Mouse (Mus musculus) lung, postnatal 14 days (tissue): Measurements from ENCODE around the gene Rtn4r.

Experiments
- DNase-seq: peaks from one replicate; pipeline ENCODE4 v3.0.0; 2021

Rtn4r gene

GRCm38 (mm10) chr16:18159255-18159654 lies 31.8 kb downstream of the Rtn4r start:
- no peak for DNase-seq

GRCm38 (mm10) chr16:18159778-18160177 lies 32.3 kb downstream of the Rtn4r start:
- DNase-seq = peak; percentile 31

- no peak for DNase-seq
These were observed 33.1 kb downstream of the Rtn4r start for GRCm38 (mm10) chr16:18160514-18160913.

- no peak for DNase-seq
These were observed 33.7 kb downstream of the Rtn4r start for GRCm38 (mm10) chr16:18161190-18161589.

- DNase-seq = no peak
These were observed 37.3 kb downstream of the Rtn4r start for GRCm38 (mm10) chr16:18164642-18165238.

GRCm38 (mm10) chr16:18166613-18167190 lies 39.3 kb downstream of the Rtn4r start:
- no peak for DNase-seq

- DNase-seq = no peak
These were observed 41.7 kb downstream of the Rtn4r start for GRCm38 (mm10) chr16:18169156-18169555.

GRCm38 (mm10) chr16:18169776-18170175 lies 42.3 kb downstream of the Rtn4r start:
- no peak for DNase-seq

- peak; percentile 90 for DNase-seq
These were observed 44.9 kb downstream of the Rtn4r start for GRCm38 (mm10) chr16:18172266-18172855.

- DNase-seq = no peak
These were observed 45.8 kb downstream of the Rtn4r start for GRCm38 (mm10) chr16:18173231-18173630.

- DNase-seq = no peak
These were observed 46.3 kb downstream of the Rtn4r start for GRCm38 (mm10) chr16:18173788-18174187.

- DNase-seq = no peak
These were observed 48.5 kb downstream of the Rtn4r start for GRCm38 (mm10) chr16:18175817-18176541.

GRCm38 (mm10) chr16:18176758-18177157 lies 49.3 kb downstream of the Rtn4r start:
- no peak for DNase-seq

GRCm38 (mm10) chr16:18179591-18179990 lies 52.1 kb downstream of the Rtn4r start:
- DNase-seq = no peak

GRCm38 (mm10) chr16:18181398-18181797 lies 54.0 kb downstream of the Rtn4r start:
- DNase-seq = no peak

GRCm38 (mm10) chr16:18182766-18183165 lies 55.3 kb downstream of the Rtn4r start:
- no peak for DNase-seq

GRCm38 (mm10) chr16:18185715-18186449 lies 58.4 kb downstream of the Rtn4r start:
- DNase-seq = no peak

- DNase-seq = no peak
These were observed 59.4 kb downstream of the Rtn4r start for GRCm38 (mm10) chr16:18186798-18187197.

GRCm38 (mm10) chr16:18187221-18187620 lies 59.8 kb downstream of the Rtn4r start:
- no peak for DNase-seq

- no peak for DNase-seq
These were observed 63.6 kb downstream of the Rtn4r start for GRCm38 (mm10) chr16:18191006-18191405.

GRCm38 (mm10) chr16:18194208-18194985 lies 67.0 kb downstream of the Rtn4r start:
- no peak for DNase-seq

GRCm38 (mm10) chr16:18195068-18195467 lies 67.6 kb downstream of the Rtn4r start:
- DNase-seq = no peak
